Mouse (Mus musculus) megakaryocyte, embryonic 14.5 days (primary cell): ENCODE results near the gene Ubxn1.

ENCODE experiments used
- FLI1 ChIP-seq: IDR thresholded peaks from 2 replicates; pipeline ENCODE4 v1.6.1; 2012; ENCODE audit warnings: low read length, inconsistent platforms, mixed read lengths
- GATA1 ChIP-seq: IDR thresholded peaks from 3 replicates; pipeline ENCODE4 v1.6.1; 2012; ENCODE audit warnings: mixed read lengths, low read length, inconsistent platforms, borderline replicate concordance

DNA sequence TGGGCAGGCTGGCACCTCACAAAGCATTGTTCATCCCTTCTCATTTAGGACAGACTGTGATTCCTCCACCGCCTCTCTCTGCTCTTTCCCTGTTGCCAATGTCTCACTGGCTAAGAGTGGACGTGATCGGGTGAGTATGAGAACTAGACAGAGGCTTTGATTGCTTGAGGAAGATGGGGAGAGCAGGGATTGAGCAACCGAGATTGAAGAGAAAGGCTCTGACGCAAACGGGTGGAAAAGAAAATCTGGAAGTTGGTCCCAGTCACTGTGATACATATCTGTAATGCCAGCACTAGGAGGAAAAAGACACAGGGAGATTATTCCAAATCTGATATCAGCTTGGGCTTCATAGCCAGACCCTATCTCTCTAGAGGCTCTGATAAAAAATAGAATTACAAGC lies 28.3 kb upstream of the Ubxn1 start:
- no peak for TF ChIP-seq GATA1
- no peak for TF ChIP-seq FLI1
